Mouse (Mus musculus) C2C12 (cell line): ENCODE measurements around the gene Gnat3.

Experiments
- CTCF ChIP-seq: IDR thresholded peaks from one replicate; pipeline ENCODE4 v1.5.1; 2011; ENCODE audit not compliant: control insufficient read depth, insufficient read depth, insufficient read length
- USF1 ChIP-seq: IDR thresholded peaks from one replicate; pipeline ENCODE4 v1.6.1; 2011; ENCODE audit warnings: low read depth, mild to moderate bottlenecking, control low read depth, moderate library complexity

DNA sequence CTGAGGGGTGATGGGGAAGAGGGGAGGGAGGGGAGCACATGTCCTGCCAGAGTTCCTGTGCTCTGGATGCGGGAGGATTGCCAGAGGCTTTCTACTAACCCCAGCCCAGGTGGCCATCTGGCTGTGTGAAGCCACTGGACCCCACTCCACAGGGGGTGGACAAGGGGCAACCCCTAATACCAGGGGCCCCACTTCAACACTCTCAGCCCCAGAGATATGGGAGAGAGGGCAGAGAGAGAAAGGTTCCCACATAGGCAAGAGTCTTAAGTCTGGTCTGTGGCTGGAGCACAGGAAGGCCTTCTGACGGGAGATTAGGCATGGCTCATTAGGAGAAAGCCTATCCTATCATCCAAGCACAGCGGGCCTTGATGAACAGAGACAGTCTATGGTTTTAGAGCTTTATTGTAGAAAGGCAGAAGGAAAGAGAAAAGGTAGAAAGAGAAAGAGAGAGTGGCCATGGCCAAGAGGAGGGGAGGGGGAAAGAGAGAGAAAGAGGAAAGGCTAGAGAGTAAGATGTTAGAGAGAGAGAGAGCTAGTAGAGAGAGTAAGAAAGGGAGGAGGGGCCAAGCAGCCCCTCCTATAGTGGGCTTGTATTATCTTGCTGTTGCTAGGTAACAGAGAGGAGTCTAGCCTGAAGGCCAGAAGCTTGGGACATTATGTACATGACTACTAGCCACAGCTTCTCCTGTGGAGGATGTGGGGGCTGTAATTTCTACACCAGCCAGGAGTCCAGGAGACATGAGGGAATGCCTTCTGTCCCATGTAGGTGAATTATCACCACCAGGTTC lies 42.7 kb downstream of the Gnat3 start:
- no peak for TF ChIP-seq CTCF
- TF ChIP-seq USF1 = no peak
